Mouse (Mus musculus) erythroblast, embryonic 14.5 days (primary cell): Measurements from ENCODE around the gene Cc2d1b. TPM values are rescaled to one million over a fixed set of nuclear protein-coding genes. Genes with fewer than 3 reads are reported as not detected.

Experiments used
- H3K27me3 ChIP-seq: 2 replicates; pipeline ENCODE4 v1.6.1; 2012; ENCODE audit warnings: inconsistent platforms; ENCODE audit not compliant: control insufficient read depth
- H3K36me3 ChIP-seq: 2 replicates; pipeline ENCODE4 v1.6.1; 2012; ENCODE audit warnings: mild to moderate bottlenecking, inconsistent platforms; ENCODE audit not compliant: control insufficient read depth
- H3K4me1 ChIP-seq: 2 replicates; pipeline ENCODE4 v1.6.1; 2012; ENCODE audit warnings: inconsistent platforms; ENCODE audit not compliant: control insufficient read depth
- H3K4me3 ChIP-seq: replicated peaks from 2 replicates; pipeline ENCODE3; 2012; ENCODE audit warnings: moderate library complexity, mild to moderate bottlenecking, inconsistent platforms
- H3K9me3 ChIP-seq: 2 replicates; pipeline ENCODE4 v1.6.1; 2012; ENCODE audit warnings: low read length, inconsistent platforms, mixed read lengths; ENCODE audit not compliant: control insufficient read depth
- GATA1 ChIP-seq: IDR thresholded peaks from 2 replicates; pipeline ENCODE4 v1.6.1; 2012; ENCODE audit warnings: low read length, inconsistent platforms, mixed read lengths
- TAL1 ChIP-seq: IDR thresholded peaks from 3 replicates; pipeline ENCODE4 v1.6.1; 2012; ENCODE audit warnings: low read length, inconsistent platforms, mixed read lengths
- polyA plus RNA-seq: library from polyadenylated mRNA; stranded (reverse); fragments of >175 nt; gene quantifications from 2 replicates; pipeline ENCODE4 v1.2.3, GENCODE M21; 2012

Cc2d1b gene
- polyA plus RNA-seq, 1 experiment = 2.6 TPM

DNA sequence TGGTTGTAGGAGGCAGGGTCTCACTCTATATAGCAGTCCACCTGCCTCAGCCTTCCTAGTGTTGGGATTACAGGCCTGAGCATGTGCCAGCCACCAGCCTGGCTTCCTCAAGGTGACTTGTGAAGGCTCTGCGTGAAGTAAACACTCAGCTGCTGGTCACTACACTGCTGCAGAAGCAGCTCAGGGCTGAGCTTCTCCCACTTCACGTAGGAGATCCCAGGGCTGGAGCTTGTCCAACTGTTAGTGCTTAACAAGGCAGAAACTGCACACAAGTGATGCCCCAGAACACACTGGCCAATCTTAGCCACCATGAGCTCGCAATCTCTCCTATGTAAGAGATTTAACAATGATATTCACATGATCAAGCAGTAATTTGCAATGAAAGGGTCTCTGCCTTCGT, 15.0 kb downstream of the Cc2d1b start:
- H3K4me3 ChIP-seq = no peak overlapping the region
- no peaks in the 10 kb centered on the region for H3K9me3 ChIP-seq
- peaks cover 61% of the 10 kb centered on the region for H3K36me3 ChIP-seq
- TF ChIP-seq GATA1 (no peak), TAL1 (no peak)
- H3K27me3 ChIP-seq = no peaks in the 10 kb centered on the region
- peaks cover 15% of the 10 kb centered on the region for H3K4me1 ChIP-seq

DNA sequence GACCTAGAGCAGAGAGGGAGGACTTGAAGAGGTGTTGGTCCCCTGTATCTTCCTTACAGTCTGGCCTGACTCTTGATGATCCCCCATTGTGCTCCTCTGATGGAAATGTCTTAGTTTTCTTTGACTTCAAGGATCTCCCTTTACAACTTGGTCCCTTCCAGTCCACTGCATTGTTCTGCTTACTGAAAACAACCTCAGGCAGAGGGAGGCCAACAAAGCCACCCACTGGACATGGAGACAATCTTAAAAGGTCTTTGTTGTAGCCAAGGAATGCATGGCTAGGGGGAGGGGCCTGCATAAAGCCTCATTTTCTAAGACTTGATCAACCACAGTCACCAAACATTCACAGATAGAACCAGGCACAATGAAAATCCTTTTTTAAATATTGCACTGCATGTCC, 15.4 kb downstream of the Cc2d1b start:
- H3K9me3 ChIP-seq = no peaks in the 10 kb centered on the region
- no peaks in the 10 kb centered on the region for H3K27me3 ChIP-seq
- peaks cover 18% of the 10 kb centered on the region for H3K4me1 ChIP-seq
- no peak for TF ChIP-seq TAL1
- no peak for TF ChIP-seq GATA1
- no peak overlapping the region for H3K4me3 ChIP-seq
- peaks cover 57% of the 10 kb centered on the region for H3K36me3 ChIP-seq

DNA sequence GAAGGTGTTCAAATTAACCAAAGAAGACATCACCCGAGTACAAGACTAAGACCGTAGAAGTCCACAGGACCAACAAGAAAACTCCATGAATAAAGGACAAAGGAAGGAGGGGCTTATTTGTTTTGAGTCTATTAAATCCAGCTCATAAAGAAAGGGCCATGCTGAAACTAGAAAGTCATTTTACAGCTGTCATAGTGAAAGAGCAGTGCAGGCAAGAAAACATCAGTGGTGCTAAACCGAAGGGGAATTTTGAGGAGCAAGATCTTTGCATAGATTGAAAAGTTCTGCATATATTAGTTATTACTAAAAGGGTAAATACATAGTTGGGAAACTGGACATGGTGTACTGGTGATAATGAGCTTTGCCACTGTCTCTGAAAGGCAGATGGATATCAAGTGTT, 18.0 kb downstream of the Cc2d1b start:
- Histone ChIP-seq H3K27me3 (no peaks in the 10 kb centered on the region), H3K36me3 (peaks cover 34% of the 10 kb centered on the region)
- TF ChIP-seq TAL1 (no peak), GATA1 (no peak)

DNA sequence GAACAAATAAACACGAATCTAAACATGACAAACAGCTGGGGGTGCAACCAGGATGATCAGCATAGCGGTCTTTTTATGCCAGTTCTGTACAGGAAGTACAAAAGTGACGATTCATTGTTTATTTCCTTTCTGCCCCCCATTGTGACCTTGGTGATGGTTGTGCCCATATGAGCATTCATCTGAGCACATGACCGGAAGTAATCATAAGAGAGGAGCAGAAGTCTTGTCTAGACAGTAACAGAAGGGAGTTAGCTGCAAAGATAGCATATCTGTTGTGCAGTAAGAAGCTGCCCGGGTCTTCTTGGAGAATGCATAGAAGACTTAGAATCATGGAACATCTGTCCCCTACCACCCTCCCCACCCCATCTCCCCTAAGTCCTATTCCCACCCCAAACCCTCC, 19.0 kb downstream of the Cc2d1b start:
- Histone ChIP-seq H3K27me3 (no peaks in the 10 kb centered on the region), H3K4me1 (peaks cover 34% of the 10 kb centered on the region), H3K9me3 (no peaks in the 10 kb centered on the region), H3K4me3 (no peak overlapping the region), H3K36me3 (peaks cover 23% of the 10 kb centered on the region)
- no peak for TF ChIP-seq GATA1
- no peak for TF ChIP-seq TAL1

More for the DNA sequence above, 18.0 kb downstream of the Cc2d1b start:
- no peak overlapping the region for H3K4me3 ChIP-seq
- H3K4me1 ChIP-seq = peaks cover 32% of the 10 kb centered on the region
- H3K9me3 ChIP-seq = no peaks in the 10 kb centered on the region

DNA sequence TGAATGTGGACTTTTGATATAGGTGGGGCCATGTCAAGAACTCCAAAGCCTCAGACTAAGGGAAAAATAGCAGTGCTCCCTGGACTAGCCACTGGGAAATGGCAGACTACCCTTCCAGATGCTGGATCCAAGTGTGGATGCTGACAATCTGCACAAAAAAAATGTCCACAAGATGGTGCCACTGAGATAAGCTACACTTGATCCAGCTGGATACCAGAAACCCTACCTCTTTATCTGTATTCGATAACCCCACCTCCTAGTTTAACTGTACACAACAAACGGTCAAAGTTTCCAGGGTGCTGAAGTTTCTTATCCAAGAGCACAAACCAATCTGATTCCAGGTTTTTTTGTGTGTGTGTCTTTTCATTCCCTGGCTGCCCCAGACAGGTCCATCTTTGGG, 44.7 kb downstream of the Cc2d1b start:
- no peaks in the 10 kb centered on the region for H3K4me1 ChIP-seq
- TF ChIP-seq GATA1 (no peak), TAL1 (no peak)

More for the DNA sequence above, 44.7 kb downstream of the Cc2d1b start:
- Histone ChIP-seq H3K36me3 (no peaks in the 10 kb centered on the region), H3K4me3 (no peak overlapping the region), H3K9me3 (no peaks in the 10 kb centered on the region), H3K27me3 (no peaks in the 10 kb centered on the region)

Other genes starting within 250 kb of the Cc2d1b start
- not detected in 2 replicates for gene Shisal2a, start 236.6 kb upstream of the Cc2d1b start, polyA plus RNA-seq
- gene Gpx7, start 213.0 kb upstream of the Cc2d1b start, polyA plus RNA-seq = not detected in 2 replicates
- gene Tut4, start 160.5 kb upstream of the Cc2d1b start, polyA plus RNA-seq = 1.1 and 1.2 TPM in 2 replicates
- gene Prpf38a, start 40.6 kb upstream of the Cc2d1b start, polyA plus RNA-seq = 0.38 and 0.47 TPM in 2 replicates
- 1.0 and 1.3 TPM in 2 replicates for gene Orc1, start 40.5 kb upstream of the Cc2d1b start, polyA plus RNA-seq
- gene 3110021N24Rik, start 99.7 kb downstream of the Cc2d1b start, polyA plus RNA-seq = not detected in 2 replicates
- gene Zfyve9, start 160.9 kb downstream of the Cc2d1b start, polyA plus RNA-seq = not detected in 2 replicates
- 0.32 and 0.61 TPM in 2 replicates for gene Btf3l4, start 213.7 kb downstream of the Cc2d1b start, polyA plus RNA-seq
- gene Txndc12, start 214.7 kb downstream of the Cc2d1b start, polyA plus RNA-seq = 0.05 and 0.11 TPM in 2 replicates
- 3.2 and 3.6 TPM in 2 replicates for gene Kti12, start 227.8 kb downstream of the Cc2d1b start, polyA plus RNA-seq
- not detected in 2 replicates for gene A730015C16Rik, start 228.7 kb downstream of the Cc2d1b start, polyA plus RNA-seq